11 mouse cellular contexts compared by ENCODE assay signal in the genomic region with DNA sequence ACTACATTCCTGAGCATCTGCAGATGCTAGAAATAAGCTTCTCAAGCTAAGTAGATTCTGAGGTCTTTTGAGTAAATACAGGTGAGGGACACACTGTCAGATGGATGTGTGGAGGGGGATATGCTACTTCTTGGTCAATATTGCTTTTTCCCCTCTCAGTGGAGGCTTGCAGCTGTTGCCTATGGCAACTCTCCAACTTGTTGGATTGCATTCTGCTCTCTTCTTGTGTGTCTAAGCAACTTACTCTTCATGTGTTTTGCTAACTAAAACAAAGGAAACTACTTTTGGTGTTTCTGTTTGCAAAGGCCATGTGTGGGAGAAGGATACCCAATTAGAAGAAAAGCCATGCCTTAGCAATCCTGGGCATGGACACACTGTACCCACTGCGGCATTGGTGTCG.
"Had no signal": no experiment of that assay in that cellular context is flagged by ENCODE, and none has a peak within 500 bp of the region (broad histone marks: within the 10 kb centered on the region; RNA-seq: fewer than 3 reads in every experiment).

No protein-coding gene starts in this region.

- H3K9ac ChIP-seq: limb, embryonic 13.5 days; liver, embryonic 15.5 days; midbrain, embryonic 15.5 days; neural tube, embryonic 12.5 days had no signal

- H3K4me3 ChIP-seq: limb, embryonic 13.5 days; liver, embryonic 15.5 days; midbrain, embryonic 15.5 days; neural tube, embryonic 12.5 days had no signal

- H3K36me3 ChIP-seq: limb, embryonic 13.5 days; liver, embryonic 15.5 days; midbrain, embryonic 15.5 days; neural tube, embryonic 12.5 days had no signal

- H3K4me2 ChIP-seq: limb, embryonic 13.5 days; liver, embryonic 11.5 days; liver, embryonic 15.5 days; midbrain, embryonic 15.5 days; neural tube, embryonic 12.5 days had no signal

- H3K4me1 ChIP-seq: limb, embryonic 13.5 days; liver, embryonic 15.5 days; midbrain, embryonic 15.5 days; neural tube, embryonic 12.5 days had no signal

- H3K27me3 ChIP-seq: liver, embryonic 15.5 days; midbrain, embryonic 15.5 days; neural tube, embryonic 12.5 days had no signal

- H3K27ac ChIP-seq: kidney, postnatal 0 days; limb, embryonic 13.5 days; liver, embryonic 15.5 days; midbrain, embryonic 15.5 days; neural tube, embryonic 12.5 days; stomach, postnatal 0 days had no signal

- DNase-seq: kidney, adult 9 months; layer of hippocampus, postnatal 36 days; lung, adult 2 months; thymus, postnatal 4 days had no signal

- H3K9me3 ChIP-seq: limb, embryonic 13.5 days; liver, embryonic 15.5 days; midbrain, embryonic 15.5 days; neural tube, embryonic 12.5 days had no signal

- ATAC-seq: midbrain, embryonic 15.5 days had no signal
